In genomic region chr4:70391073-70391472, GRCm38 (mm10) we compare ENCODE assay signal across 12 mouse cellular contexts. TPM values are rescaled to one million over a fixed set of nuclear protein-coding genes. Genes with fewer than 3 reads are reported as not detected.
DNase-seq lines count a peak whose midpoint lies in the region; ATAC-seq and TF ChIP-seq lines count a peak whose summit lies in the region.
"Had no signal": no experiment of that assay in that cellular context is flagged by ENCODE, and none has a peak within 500 bp of the region (broad histone marks: within the 10 kb centered on the region; RNA-seq: fewer than 3 reads in every experiment).

No protein-coding gene starts in this region.

- no peaks in the 10 kb centered on the region for H3K4me1 ChIP-seq in forebrain, postnatal 0 days (ENCODE audit: insufficient read depth)
- H3K4me1 ChIP-seq in forebrain, embryonic 10.5 days: no peaks in the 10 kb centered on the region

- DNase-seq in forebrain, postnatal 0 days: no peak
- no peak for DNase-seq in forebrain, embryonic 10.5 days (ENCODE audit: extremely low spot score, low spot score)
- DNase-seq in left cerebral cortex, adult 2 months (ENCODE audit: extremely low spot score in 1 of 2, low spot score in 2 of 2): no peak
- no peak for DNase-seq in left cerebral cortex, postnatal 36 days (ENCODE audit: low spot score in 2 of 2)
- DNase-seq in gastrocnemius, postnatal 25 days: peak; percentile 70
- DNase-seq in skeletal muscle tissue, adult 2 months (ENCODE audit: low read depth, low spot score): peak; percentile 69
- no peak for DNase-seq in natural killer cell, adult 2 months (ENCODE audit: low spot score in 2 of 2)
- DNase-seq in kidney, adult 11 months: no peak
- DNase-seq: kidney, postnatal 14 days had no signal

- H3K9me3 ChIP-seq in forebrain, postnatal 0 days (ENCODE audit: low read length): no peaks in the 10 kb centered on the region
- no peaks in the 10 kb centered on the region for H3K9me3 ChIP-seq in forebrain, embryonic 10.5 days
- H3K9me3 ChIP-seq: megakaryocyte, embryonic 14.5 days had no signal

- no peaks in the 10 kb centered on the region for H3K27me3 ChIP-seq in forebrain, postnatal 0 days (ENCODE audit: insufficient read depth, low read length)
- H3K27me3 ChIP-seq in forebrain, embryonic 10.5 days (ENCODE audit: poor library complexity, severe bottlenecking): no peaks in the 10 kb centered on the region
- H3K27me3 ChIP-seq: megakaryocyte, embryonic 14.5 days had no signal

- peak overlapping the region; percentile 30; the same call in 1 of the 2 replicates for H3K27ac ChIP-seq in forebrain, postnatal 0 days (ENCODE audit: low read depth, low read length)
- no peak overlapping the region for H3K27ac ChIP-seq in forebrain, embryonic 10.5 days
- peak overlapping the region; percentile 71 for H3K27ac ChIP-seq in left cerebral cortex, adult 2 months
- H3K27ac ChIP-seq: liver, embryonic 14.5 days had no signal

- no peak overlapping the region for H3K9ac ChIP-seq in forebrain, postnatal 0 days
- H3K9ac ChIP-seq: liver, embryonic 14.5 days had no signal

- TF ChIP-seq CTCF in forebrain, postnatal 0 days (IDR thresholded peaks at IDR 0.05; ENCODE audit: low read depth): no peak
- TF ChIP-seq CTCF in left cerebral cortex, adult 2 months (IDR thresholded peaks at IDR 0.05): no peak

- no peaks in the 10 kb centered on the region for H3K36me3 ChIP-seq in forebrain, postnatal 0 days (ENCODE audit: insufficient read depth)
- peaks cover 63% of the 10 kb centered on the region for H3K36me3 ChIP-seq in forebrain, embryonic 10.5 days (replicated peaks)

- no peak overlapping the region for H3K4me3 ChIP-seq in forebrain, postnatal 0 days (ENCODE audit: low read depth, low read length)
- no peak overlapping the region for H3K4me3 ChIP-seq in forebrain, embryonic 10.5 days
- no peak overlapping the region for H3K4me3 ChIP-seq in left cerebral cortex, adult 2 months
- H3K4me3 ChIP-seq: megakaryocyte, embryonic 14.5 days had no signal

- no peak overlapping the region for H3K4me2 ChIP-seq in forebrain, postnatal 0 days (ENCODE audit: low read depth)

- intact Hi-C loops in left cerebral cortex, adult 2 months (cut with DNase I): no loop called here
- intact Hi-C loops in left cerebral cortex, postnatal 36 days (cut with DNase I): no loop called here

- ATAC-seq in forebrain, postnatal 0 days: no peak
- ATAC-seq: forebrain, embryonic 14.5 days had no signal

- 85% methylated on average over 9 of the region's 9 CpGs for WGBS in forebrain, postnatal 0 days
- 97% methylated on average over 9 of the region's 9 CpGs for WGBS in forebrain, embryonic 10.5 days

RNA-seq across cellular contexts. Expression of gene Cdk5rap2, which starts 19.2 kb away (rescaled TPM):
- 9.5 and 16.7 TPM in 2 replicates for total RNA-seq in forebrain, postnatal 0 days (2014; rRNA removed)
- polyA plus RNA-seq in forebrain, postnatal 0 days (2015; fragmentation: Nextera tagmentation; extraction: Ambion mirVana): 5.6 and 6.1 TPM in 2 replicates
- 25.1 and 25.6 TPM in 2 replicates for polyA plus RNA-seq in forebrain, embryonic 10.5 days (2016; fragmentation: Nextera tagmentation; extraction: Ambion mirVana)
- total RNA-seq in left cerebral cortex, adult 2 months (2021): 10 to 100 TPM; 10.3 to 10.7 TPM
- 10 to 100 TPM in 1 of 2 experiments, 1 to 10 TPM in 1; 6.8 to 10.0 TPM for total RNA-seq in left cerebral cortex, postnatal 36 days (2021)
- total RNA-seq in gastrocnemius, postnatal 25 days (2021): 1 to 10 TPM; 5.4 to 5.7 TPM

Comparison
In these comparisons a context has a peak if more than half of its experiments do, and no peak if none do; other contexts are left out.
1. DNase-seq: peak in gastrocnemius, postnatal 25 days (single experiment) and skeletal muscle tissue, adult 2 months (single experiment); none in forebrain, postnatal 0 days (single experiment), forebrain, embryonic 10.5 days (single experiment), left cerebral cortex, adult 2 months (0 of 2), left cerebral cortex, postnatal 36 days (0 of 2), natural killer cell, adult 2 months (0 of 2) and kidney, adult 11 months (single experiment).